Mouse (Mus musculus) intestine, postnatal 0 days (tissue): ENCODE measurements around the gene Dpt. TPM values are rescaled to one million over a fixed set of nuclear protein-coding genes. Genes with fewer than 3 reads are reported as not detected.

Experiments used
- ATAC-seq: fragments of 200-750 bp; cut with Nextera tagmentation; 2 replicates; pipeline ENCODE4 v1.8.0; 2017; ENCODE audit warnings: mild to moderate bottlenecking, moderate TSS enrichment, moderate library complexity
- H3K27ac ChIP-seq: fragments of 300-500 bp; sonication (generic); 2 replicates; pipeline ENCODE4 v1.5.1; 2014; ENCODE audit warnings: mild to moderate bottlenecking, low read depth, low read length, moderate library complexity
- H3K27me3 ChIP-seq: fragments of 300-500 bp; sonication (generic); replicated peaks from 2 replicates; pipeline ENCODE4 v1.6.1; 2014; ENCODE audit warnings: low read length, mixed read lengths; ENCODE audit not compliant: control insufficient read depth, insufficient read depth
- H3K36me3 ChIP-seq: fragments of 300-500 bp; sonication (generic); 2 replicates; pipeline ENCODE4 v1.6.1; 2014; ENCODE audit warnings: mild to moderate bottlenecking, moderate library complexity; ENCODE audit not compliant: control insufficient read depth, insufficient read depth
- H3K4me1 ChIP-seq: fragments of 300-500 bp; sonication (generic); replicated peaks from 2 replicates; pipeline ENCODE4 v1.6.1; 2014; ENCODE audit warnings: antibody characterized with exemption, low read length, mixed read lengths; ENCODE audit not compliant: control insufficient read depth, insufficient read depth
- H3K4me2 ChIP-seq: fragments of 300-500 bp; sonication (generic); replicated peaks from 2 replicates; pipeline ENCODE4 v1.6.1; 2014; ENCODE audit warnings: low read depth, mild to moderate bottlenecking, moderate library complexity
- H3K4me3 ChIP-seq: fragments of 300-500 bp; sonication (generic); 2 replicates; pipeline ENCODE4 v1.5.1; 2014; ENCODE audit warnings: low read depth, low read length
- H3K9ac ChIP-seq: fragments of 300-500 bp; sonication (generic); 2 replicates; pipeline ENCODE4 v1.6.1; 2014; ENCODE audit warnings: mild to moderate bottlenecking, low read depth, low read length
- H3K9me3 ChIP-seq: fragments of 300-500 bp; sonication (generic); 2 replicates; pipeline ENCODE4 v1.6.1; 2016; ENCODE audit warnings: mixed run types; ENCODE audit not compliant: control insufficient read depth
- CTCF ChIP-seq: sonication (generic); IDR thresholded peaks from 2 replicates; pipeline ENCODE4 v1.5.1; 2016; ENCODE audit warnings: low read depth, mild to moderate bottlenecking, control low read depth, antibody characterized with exemption, moderate library complexity
- WGBS: fragments of 180-500 bp; shearing (Covaris S2); extraction: QIAGEN DNeasy Blood & Tissue Kit; methylation state at CpG from one replicate; pipeline ENCODE4 v1.1.7; 2014; 5-methylcytosine and 5-hydroxymethylcytosine counted together
- polyA plus RNA-seq: library from polyadenylated mRNA; unstranded; fragments of >200 nt; fragmentation: Nextera tagmentation; extraction: Ambion mirVana; gene quantifications from 2 replicates; pipeline ENCODE4 v1.2.1, GENCODE M21; 2015

The Dpt gene
- polyA plus RNA-seq, 1 experiment from 2014 or later: 22.6 TPM

DNA sequence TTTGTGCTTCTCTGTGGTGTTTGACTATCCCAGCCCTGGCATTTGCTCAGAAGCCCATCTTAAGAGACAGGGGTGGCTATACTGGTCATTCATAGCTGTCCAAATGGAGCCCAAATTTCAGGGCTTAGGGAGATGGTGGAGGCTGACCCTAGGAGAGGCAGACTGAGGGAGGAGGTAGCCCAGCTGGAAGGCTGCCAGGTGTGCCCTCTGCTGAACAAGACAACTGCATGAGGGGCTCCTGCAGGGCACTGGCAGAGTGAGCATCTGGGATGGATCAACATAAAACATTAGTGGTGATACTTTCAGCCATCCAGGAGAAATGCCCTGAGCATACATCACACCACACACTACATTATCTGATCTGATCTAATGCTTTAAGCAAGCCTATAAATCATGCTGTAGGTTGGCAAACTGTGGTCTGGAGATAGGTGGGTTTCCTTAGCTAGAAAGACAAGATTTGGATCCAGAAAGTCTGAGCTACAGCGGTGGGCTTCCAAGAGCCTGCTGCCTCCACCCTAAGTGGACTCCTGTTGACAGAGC, 1.4 kb downstream of the Dpt start:
- no peak overlapping the region for H3K9ac ChIP-seq
- 62% methylated on average over 1 of the region's 1 CpGs for WGBS
- ATAC-seq: no peak
- no peak overlapping the region for H3K4me3 ChIP-seq
- H3K27ac ChIP-seq: no peak overlapping the region
- H3K36me3 ChIP-seq: no peaks in the 10 kb centered on the region
- H3K9me3 ChIP-seq: no peaks in the 10 kb centered on the region
- no peaks in the 10 kb centered on the region for H3K27me3 ChIP-seq
- TF ChIP-seq CTCF: no peak
- H3K4me1 ChIP-seq: no peaks in the 10 kb centered on the region
- no peak overlapping the region for H3K4me2 ChIP-seq

- H3K27ac ChIP-seq: no peak overlapping the region
- WGBS: 58% methylated on average over 1 of the region's 1 CpGs
Observed at GRCm38 (mm10) chr1:164798471-164798922, 2.1 kb downstream of the Dpt start.

GRCm38 (mm10) chr1:164799161-164799560, 2.7 kb downstream of the Dpt start:
- Histone ChIP-seq H3K27ac (no peak overlapping the region), H3K4me3 (no peak overlapping the region), H3K9me3 (no peaks in the 10 kb centered on the region), H3K36me3 (no peaks in the 10 kb centered on the region), H3K4me1 (no peaks in the 10 kb centered on the region), H3K9ac (no peak overlapping the region), H3K4me2 (no peak overlapping the region), H3K27me3 (no peaks in the 10 kb centered on the region)
- 72% methylated on average over 3 of the region's 3 CpGs for WGBS
- no peak for TF ChIP-seq CTCF
- ATAC-seq: no peak

More at GRCm38 (mm10) chr1:164798471-164798922, 2.1 kb downstream of the Dpt start:
- Histone ChIP-seq H3K27me3 (no peaks in the 10 kb centered on the region), H3K4me3 (no peak overlapping the region), H3K4me1 (no peaks in the 10 kb centered on the region), H3K9me3 (no peaks in the 10 kb centered on the region), H3K9ac (no peak overlapping the region), H3K36me3 (no peaks in the 10 kb centered on the region), H3K4me2 (no peak overlapping the region)
- ATAC-seq: no peak
- no peak for TF ChIP-seq CTCF

- Histone ChIP-seq H3K9ac (no peak overlapping the region), H3K4me3 (no peak overlapping the region), H3K36me3 (no peaks in the 10 kb centered on the region), H3K4me2 (no peak overlapping the region), H3K9me3 (no peaks in the 10 kb centered on the region), H3K4me1 (no peaks in the 10 kb centered on the region), H3K27me3 (no peaks in the 10 kb centered on the region), H3K27ac (no peak overlapping the region)
- no peak for ATAC-seq
- no peak for TF ChIP-seq CTCF
- 62% methylated on average over 11 of the region's 11 CpGs for WGBS
Observed at GRCm38 (mm10) chr1:164804277-164804676, 7.8 kb downstream of the Dpt start.

DNA sequence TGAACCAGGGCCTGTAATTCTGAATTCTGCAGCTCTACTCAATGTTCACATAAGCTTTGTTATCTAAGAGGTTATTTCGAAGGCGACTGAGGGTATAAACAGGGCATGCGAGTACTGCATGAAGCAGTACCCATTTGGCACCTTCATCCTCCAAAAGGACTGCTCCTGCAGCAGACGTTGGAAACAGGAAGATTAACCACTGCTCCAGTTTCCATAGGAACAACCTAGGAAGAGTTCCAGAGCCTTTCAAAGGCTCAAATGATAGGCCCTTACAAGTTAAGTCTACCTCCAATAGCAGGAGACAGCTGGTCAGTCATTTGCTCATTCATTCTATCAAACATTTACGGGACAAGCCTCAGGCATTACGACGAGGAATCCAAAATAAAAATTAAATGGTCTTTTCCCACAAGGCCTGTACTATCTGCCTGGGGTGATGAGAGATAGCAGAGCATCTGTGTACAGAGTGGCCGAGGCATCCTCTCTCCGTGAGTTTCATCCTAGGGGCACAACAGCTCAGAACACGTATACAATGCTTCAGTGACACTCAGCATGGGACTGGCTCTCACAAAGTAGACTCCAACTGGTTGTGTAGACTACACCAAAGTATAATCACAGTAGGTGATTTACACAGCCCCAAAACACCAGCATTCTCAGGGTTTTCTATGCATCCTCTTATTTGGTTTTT, 8.4 kb downstream of the Dpt start:
- no peak overlapping the region for H3K27ac ChIP-seq
- no peak overlapping the region for H3K4me2 ChIP-seq
- no peaks in the 10 kb centered on the region for H3K4me1 ChIP-seq
- H3K36me3 ChIP-seq: no peaks in the 10 kb centered on the region
- no peak for ATAC-seq
- 74% methylated on average over 10 of the region's 10 CpGs for WGBS
- no peaks in the 10 kb centered on the region for H3K9me3 ChIP-seq
- H3K4me3 ChIP-seq: no peak overlapping the region
- TF ChIP-seq CTCF: no peak
- no peaks in the 10 kb centered on the region for H3K27me3 ChIP-seq
- no peak overlapping the region for H3K9ac ChIP-seq

GRCm38 (mm10) chr1:164809371-164809770, 12.9 kb downstream of the Dpt start:
- Histone ChIP-seq H3K27ac (no peak overlapping the region), H3K9ac (no peak overlapping the region), H3K4me3 (no peak overlapping the region), H3K27me3 (no peaks in the 10 kb centered on the region), H3K4me2 (no peak overlapping the region), H3K36me3 (no peaks in the 10 kb centered on the region), H3K9me3 (no peaks in the 10 kb centered on the region), H3K4me1 (no peaks in the 10 kb centered on the region)
- TF ChIP-seq CTCF: no peak
- WGBS: 65% methylated on average over 2 of the region's 2 CpGs
- ATAC-seq: no peak
